Mouse (Mus musculus): ENCODE measurements at regions not wholly inside any gene's neighbourhood (a gene's known extent, or its start where the extent isn't known, plus 50 kb on each side); places are given as distances from the start of the nearest gene placed in this dataset.

GRCm38 (mm10) chr8:89295686-89296085 is 251.7 kb upstream of the Sall1 start:
- DNase-seq (ENCODE audit: extremely low spot score, low read depth, low spot score) = no peak

- no peak for DNase-seq (ENCODE audit: extremely low spot score, low read depth, low spot score)
Measured at GRCm38 (mm10) chr8:89289017-89289416, 245.1 kb upstream of the Sall1 start.

GRCm38 (mm10) chr8:89284871-89285564 is 241.1 kb upstream of the Sall1 start:
- no peak for DNase-seq (ENCODE audit: extremely low spot score, low read depth, low spot score)

DNA sequence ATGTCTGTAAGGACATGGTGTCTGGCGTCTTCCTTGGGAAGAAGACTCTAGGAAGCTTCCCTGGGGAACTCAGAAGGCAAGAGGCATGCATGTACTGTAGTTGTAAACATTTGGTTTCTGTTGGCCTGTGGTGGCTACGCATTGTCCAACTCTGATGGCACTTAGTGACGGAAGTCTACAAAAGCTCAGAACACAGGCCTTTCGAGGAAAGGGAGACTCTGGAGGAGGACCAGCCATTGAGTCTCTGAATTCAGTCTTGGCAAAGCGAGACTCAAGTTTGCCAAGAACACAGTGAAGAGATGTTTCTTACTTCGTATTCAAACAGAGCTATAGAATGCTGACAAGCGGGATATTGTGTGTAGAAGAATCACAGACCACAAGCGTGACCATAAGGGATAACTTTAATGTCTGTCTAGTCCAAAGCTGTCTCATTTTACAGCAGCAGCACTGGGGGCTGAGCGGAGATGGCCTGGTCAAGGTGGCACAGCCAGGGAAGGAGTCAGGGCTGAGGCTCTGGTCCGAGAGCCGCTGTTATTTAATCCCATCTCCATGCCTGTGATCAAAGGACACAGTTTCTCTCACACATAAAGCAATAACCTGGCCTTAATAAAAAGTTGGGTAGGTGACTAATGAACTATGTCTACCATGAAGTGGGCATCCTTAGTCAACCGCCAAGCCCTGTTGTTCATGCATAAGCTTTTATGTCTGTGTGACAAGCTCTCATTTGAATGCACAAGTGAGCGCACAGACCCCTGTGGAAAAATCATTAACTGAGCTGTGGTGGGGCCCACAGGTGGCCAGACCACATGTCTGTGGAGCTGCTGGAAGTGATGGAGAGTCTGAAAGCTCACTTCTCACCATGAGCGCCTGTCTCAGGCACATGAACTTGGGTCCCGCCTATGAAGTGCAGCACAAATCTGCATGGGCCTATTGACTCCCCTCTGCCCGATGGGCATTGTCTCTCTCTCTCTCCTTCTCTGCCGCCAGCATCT is 239.4 kb upstream of the Sall1 start:
- DNase-seq (ENCODE audit: extremely low spot score, low read depth, low spot score) = no peak

GRCm38 (mm10) chr8:89279844-89280243 is 235.9 kb upstream of the Sall1 start:
- no peak for DNase-seq (ENCODE audit: extremely low spot score, low read depth, low spot score)

- no peak for DNase-seq (ENCODE audit: extremely low spot score, low read depth, low spot score)
Measured at GRCm38 (mm10) chr8:89279142-89279541, 235.2 kb upstream of the Sall1 start.

- DNase-seq (ENCODE audit: extremely low spot score, low read depth, low spot score) = no peak
Measured at GRCm38 (mm10) chr8:89273276-89273675, 229.3 kb upstream of the Sall1 start.

DNA sequence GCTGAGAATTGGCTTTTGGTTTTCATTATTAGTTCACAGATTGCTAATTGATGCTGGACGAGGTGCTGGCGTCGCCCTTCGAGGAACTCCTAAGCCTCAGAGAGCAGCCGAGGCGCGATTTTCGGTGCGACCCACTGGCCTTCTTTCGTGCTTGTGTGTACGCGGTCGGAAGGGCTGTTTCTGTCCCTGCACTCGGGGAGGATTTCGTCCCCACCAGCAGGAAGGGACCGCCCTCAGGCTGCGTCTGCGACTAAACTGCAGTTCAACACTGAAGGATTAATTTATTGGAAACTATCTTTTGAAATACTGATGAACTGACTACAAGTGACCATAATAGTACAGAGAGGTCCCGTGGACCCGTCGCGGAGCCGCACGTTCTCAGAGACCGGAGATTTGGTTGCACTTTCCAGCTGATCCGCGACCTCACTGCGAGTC is 228.4 kb upstream of the Sall1 start:
- no peak for DNase-seq (ENCODE audit: extremely low spot score, low read depth, low spot score)

GRCm38 (mm10) chr8:89271381-89272355 is 227.7 kb upstream of the Sall1 start:
- no peak for DNase-seq (ENCODE audit: extremely low spot score, low read depth, low spot score)

DNA sequence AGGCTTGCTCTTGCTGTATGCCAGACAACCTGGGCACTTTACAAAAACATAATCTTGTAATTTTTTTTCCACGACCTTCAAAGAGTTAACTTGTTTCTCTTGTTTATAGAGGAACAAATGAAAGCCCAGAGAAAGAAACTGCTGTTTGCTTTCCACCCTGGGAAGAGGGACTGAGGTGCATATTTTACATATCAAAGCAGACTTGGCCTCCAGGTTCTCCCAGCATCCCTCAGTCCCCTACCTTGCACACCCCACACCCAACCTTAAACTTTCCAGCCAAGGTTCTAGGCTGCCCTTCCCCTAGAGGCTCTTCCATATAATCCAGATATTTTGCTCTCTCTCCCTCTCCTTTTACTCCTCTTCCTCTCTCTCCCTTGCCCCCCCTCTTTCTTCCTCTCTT is 226.0 kb upstream of the Sall1 start:
- no peak for DNase-seq (ENCODE audit: extremely low spot score, low read depth, low spot score)

DNA sequence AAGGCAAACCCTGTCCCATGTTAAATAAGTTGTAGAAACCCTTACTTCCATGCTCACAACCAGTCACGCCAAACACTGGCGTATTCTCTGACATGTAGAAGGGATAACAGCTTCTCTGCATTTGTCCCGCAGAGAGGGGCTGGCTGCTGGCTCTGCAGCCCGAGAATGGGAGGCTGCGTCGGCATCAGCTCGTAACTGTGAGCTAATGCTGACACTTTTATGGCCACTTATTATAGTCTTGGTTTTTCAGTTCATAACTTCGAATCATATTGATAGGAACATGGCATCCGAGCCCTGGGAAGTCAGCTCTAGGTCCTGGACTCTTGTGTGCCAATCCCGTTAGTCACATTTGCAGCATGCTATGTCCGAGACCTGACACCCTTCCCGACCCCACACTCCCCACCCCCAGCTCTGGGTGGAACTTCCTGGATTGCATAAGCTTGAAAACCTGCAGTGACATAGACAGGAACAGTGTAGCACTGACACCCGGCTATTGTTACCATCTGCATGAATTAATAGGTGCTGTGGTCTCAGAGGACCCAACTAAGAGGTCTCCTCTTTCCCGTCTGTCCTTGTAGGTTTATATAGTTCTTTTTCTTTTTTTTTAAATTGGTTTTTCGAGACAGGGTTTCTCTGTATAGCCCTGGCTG is 217.3 kb upstream of the Sall1 start:
- no peak for DNase-seq (ENCODE audit: extremely low spot score, low read depth, low spot score)

GRCm38 (mm10) chr8:89259881-89260280 is 215.9 kb upstream of the Sall1 start:
- DNase-seq (ENCODE audit: extremely low spot score, low read depth, low spot score) = no peak

DNA sequence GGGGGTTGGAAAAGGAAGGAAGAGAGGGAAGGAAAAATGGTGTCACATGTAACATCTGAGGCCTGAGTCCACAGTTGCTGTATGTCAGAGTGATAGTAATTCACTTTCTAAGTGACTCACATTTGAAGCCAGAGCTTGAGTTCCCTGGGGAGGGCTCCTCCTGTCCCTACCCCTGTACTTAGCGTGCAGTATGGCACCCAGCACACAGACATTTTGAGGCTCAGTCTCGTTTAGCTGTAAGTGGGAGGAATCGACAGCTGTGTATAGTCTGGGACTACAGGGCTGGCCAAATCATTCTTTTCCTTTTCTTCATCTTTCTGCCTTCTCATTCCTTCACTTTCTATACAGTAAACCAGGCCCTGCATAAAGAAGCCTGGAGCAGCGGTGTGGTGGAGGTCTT is 202.4 kb upstream of the Sall1 start:
- DNase-seq (ENCODE audit: extremely low spot score, low read depth, low spot score) = no peak

GRCm38 (mm10) chr8:89245131-89245751 is 201.3 kb upstream of the Sall1 start:
- DNase-seq (ENCODE audit: extremely low spot score, low read depth, low spot score) = no peak

DNA sequence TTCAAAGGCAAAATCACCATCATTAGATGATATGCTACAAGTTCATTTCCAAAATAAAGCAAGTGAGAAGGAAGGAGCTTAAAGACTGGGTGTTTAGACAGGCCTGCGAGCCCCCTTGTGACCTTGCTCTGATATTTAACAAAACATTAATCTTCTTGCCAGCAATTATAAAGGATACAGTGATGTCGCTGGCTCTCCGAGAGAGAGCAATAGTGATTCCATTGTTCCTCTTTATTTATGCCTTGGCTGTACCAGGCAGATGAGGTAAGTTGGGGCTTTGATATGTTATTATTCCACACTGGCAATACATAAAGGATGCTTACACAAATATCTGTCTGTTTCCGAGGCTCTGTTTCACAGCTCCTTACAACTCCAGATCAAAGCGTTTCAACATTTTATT is 197.7 kb upstream of the Sall1 start:
- DNase-seq (ENCODE audit: extremely low spot score, low read depth, low spot score) = no peak

DNA sequence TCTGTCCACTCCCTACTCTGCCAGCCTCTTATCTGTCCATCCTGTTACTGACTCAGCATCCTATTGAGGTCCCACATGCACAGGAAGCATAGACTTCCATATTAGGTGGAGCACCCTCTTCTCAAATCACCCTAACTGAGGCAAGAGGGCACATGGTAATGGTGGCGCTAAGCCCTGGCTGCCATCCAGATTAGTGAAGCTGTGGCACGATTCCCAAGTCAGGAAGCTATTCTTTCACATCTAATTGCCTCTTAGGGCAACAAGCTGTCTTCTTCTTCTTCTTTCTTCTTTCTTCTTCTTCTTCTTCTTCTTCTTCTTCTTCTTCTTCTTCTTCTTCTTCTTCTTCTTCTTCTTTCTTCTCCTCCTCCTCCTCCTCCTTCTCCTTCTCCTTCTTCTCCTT is 195.7 kb upstream of the Sall1 start:
- no peak for DNase-seq (ENCODE audit: extremely low spot score, low read depth, low spot score)

DNA sequence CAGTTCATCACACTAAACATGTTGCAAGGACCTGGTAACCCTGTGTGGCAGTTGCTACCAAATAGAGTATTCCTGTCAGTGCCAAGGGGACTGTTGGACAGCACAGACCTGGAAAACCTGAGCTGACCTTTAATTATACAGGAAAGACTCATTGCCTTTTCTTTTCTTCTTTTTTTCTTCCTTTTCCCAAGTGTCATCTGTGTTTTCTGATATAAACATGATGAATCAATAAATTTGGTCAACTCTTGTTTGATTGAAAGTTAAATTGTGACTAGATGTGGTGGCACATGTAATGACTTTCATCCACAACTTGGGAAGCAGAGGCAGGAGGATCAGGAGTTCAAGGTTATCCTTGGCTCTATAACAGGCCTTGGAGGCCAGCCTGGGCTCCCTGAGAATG is 190.1 kb upstream of the Sall1 start:
- no peak for DNase-seq (ENCODE audit: extremely low spot score, low read depth, low spot score)

GRCm38 (mm10) chr8:89232318-89232717 is 188.4 kb upstream of the Sall1 start:
- DNase-seq (ENCODE audit: extremely low spot score, low read depth, low spot score) = no peak

- DNase-seq (ENCODE audit: extremely low spot score, low read depth, low spot score) = no peak
Measured at GRCm38 (mm10) chr8:89229144-89229543, 185.2 kb upstream of the Sall1 start.

GRCm38 (mm10) chr8:89220870-89221269 is 176.9 kb upstream of the Sall1 start:
- no peak for DNase-seq (ENCODE audit: extremely low spot score, low read depth, low spot score)
